Comparison of ENCODE assay signal across 32 mouse cellular contexts in genomic region chr15:12290330-12290729, GRCm38 (mm10). TPM values are rescaled to one million over a fixed set of nuclear protein-coding genes. Genes with fewer than 3 reads are reported as not detected.
DNase-seq lines count a peak whose midpoint lies in the region; ATAC-seq and TF ChIP-seq lines count a peak whose summit lies in the region.
"Had no signal": no experiment of that assay in that cellular context is flagged by ENCODE, and none has a peak within 500 bp of the region (broad histone marks: within the 10 kb centered on the region; RNA-seq: fewer than 3 reads in every experiment).

No protein-coding gene starts in this region.

- no peak overlapping the region for H3K4me2 ChIP-seq in liver, embryonic 11.5 days
- peak overlapping the region; percentile 13; the same call in 1 of the 2 replicates for H3K4me2 ChIP-seq in liver, embryonic 14.5 days (ENCODE audit: low read depth)
- H3K4me2 ChIP-seq: embryonic facial prominence, embryonic 13.5 days; forebrain, embryonic 13.5 days; heart, embryonic 11.5 days; hindbrain, embryonic 12.5 days; hindbrain, embryonic 15.5 days had no signal

- peak; percentile 85 for ATAC-seq in liver, embryonic 11.5 days (replicated peaks; ENCODE audit: low FRiP score)
- peak; percentile 76 for ATAC-seq in liver, embryonic 14.5 days (ENCODE audit: insufficient read depth)
- peak; percentile 26; the same call in 1 of the 2 replicates for ATAC-seq in megakaryocyte progenitor cell, adult 5-6 weeks (replicated peaks; ENCODE audit: poor library complexity)
- ATAC-seq: forebrain, embryonic 13.5 days; forebrain, embryonic 16.5 days; Patski had no signal

- no peaks in the 10 kb centered on the region for H3K36me3 ChIP-seq in liver, embryonic 11.5 days (ENCODE audit: control insufficient read depth, insufficient read depth, low read length)
- H3K36me3 ChIP-seq in liver, embryonic 14.5 days (replicated peaks; ENCODE audit: control insufficient read depth, insufficient read depth, low read depth) = no peaks in the 10 kb centered on the region
- H3K36me3 ChIP-seq: embryonic facial prominence, embryonic 10.5 days; embryonic facial prominence, embryonic 13.5 days; G1E; hindbrain, embryonic 12.5 days; hindbrain, embryonic 15.5 days had no signal

- WGBS in liver, embryonic 11.5 days = 62% methylated on average over 7 of the region's 7 CpGs
- 33% methylated on average over 7 of the region's 7 CpGs for WGBS in liver, embryonic 14.5 days (ENCODE audit: insufficient replicate concordance)

- DNase-seq in R1 (ENCODE audit: low read depth, low spot score) = peak; percentile 29
- DNase-seq in liver, embryonic 11.5 days (ENCODE audit: low spot score) = no peak
- DNase-seq in liver, embryonic 14.5 days (ENCODE audit: low read depth in 3 of 3, low spot score in 3 of 3) = peak in 1 of 3 experiments; percentile 24
- no peak for DNase-seq in T-cell, adult 2 months (ENCODE audit: low spot score)
- DNase-seq in urinary bladder, postnatal 25 days (ENCODE audit: low spot score) = no peak
- DNase-seq in ovary, adult 18-20 months (ENCODE audit: low spot score) = no peak
- DNase-seq: adrenal gland, adult 2 months; adrenal gland, postnatal 14 days; B cell, adult 2 months; cerebellum, adult 11 months; cerebellum, adult 8-10 months; cerebellum, postnatal 10 days; cerebellum, postnatal 36 days; embryo, embryonic 11 days; gastrocnemius, postnatal 10 days; gastrocnemius, postnatal 36 days; heart, adult 2 months had no signal

- H3K27me3 ChIP-seq in liver, embryonic 11.5 days (replicated peaks; ENCODE audit: control insufficient read depth, insufficient read depth, low read length) = no peaks in the 10 kb centered on the region
- no peaks in the 10 kb centered on the region; the same call in 1 of the 2 replicates for H3K27me3 ChIP-seq in liver, embryonic 14.5 days (ENCODE audit: control insufficient read depth, insufficient read depth, low read length)
- H3K27me3 ChIP-seq: CH12.LX; embryonic facial prominence, embryonic 13.5 days; forebrain, embryonic 13.5 days; hindbrain, embryonic 12.5 days; hindbrain, embryonic 15.5 days; Patski had no signal

- no peak overlapping the region for H3K9ac ChIP-seq in liver, embryonic 11.5 days (ENCODE audit: low read depth, low read length)
- no peak overlapping the region for H3K9ac ChIP-seq in liver, embryonic 14.5 days (replicated peaks)
- H3K9ac ChIP-seq: embryonic facial prominence, embryonic 13.5 days; forebrain, embryonic 13.5 days; hindbrain, embryonic 12.5 days; hindbrain, embryonic 15.5 days had no signal

- no peaks in the 10 kb centered on the region for H3K4me1 ChIP-seq in liver, embryonic 11.5 days (replicated peaks; ENCODE audit: control insufficient read depth, insufficient read depth, low read length)
- H3K4me1 ChIP-seq in liver, embryonic 14.5 days (replicated peaks; ENCODE audit: control insufficient read depth in 2 of 2, insufficient read depth in 2 of 2, low read length in 1 of 2) = peaks cover 0 to 5% of the 10 kb centered on the region in 2 experiments; a peak in 1 of 4 replicates
- H3K4me1 ChIP-seq: embryonic facial prominence, embryonic 10.5 days; embryonic facial prominence, embryonic 13.5 days; forebrain, embryonic 13.5 days; hindbrain, embryonic 12.5 days; hindbrain, embryonic 15.5 days had no signal

- TF ChIP-seq CTCF in liver, embryonic 14.5 days (IDR thresholded peaks at IDR 0.05; ENCODE audit: low read depth) = no peak

- TF ChIP-seq EP300 in liver, embryonic 14.5 days (IDR thresholded peaks at IDR 0.05; ENCODE audit: low read depth) = no peak

- H3K4me3 ChIP-seq in liver, embryonic 11.5 days (ENCODE audit: low read depth, low read length) = no peak overlapping the region
- no peak overlapping the region for H3K4me3 ChIP-seq in liver, embryonic 14.5 days (ENCODE audit: insufficient read depth in 1 of 2, low read depth in 2 of 2, low read length in 2 of 2)
- H3K4me3 ChIP-seq: embryonic facial prominence, embryonic 10.5 days; embryonic facial prominence, embryonic 13.5 days; erythroblast, embryonic 14.5 days; forebrain, embryonic 13.5 days; heart, adult 2 months; hindbrain, embryonic 12.5 days; hindbrain, embryonic 15.5 days had no signal

- H3K9me3 ChIP-seq in liver, embryonic 11.5 days (ENCODE audit: control insufficient read depth, low read length) = no peaks in the 10 kb centered on the region
- no peaks in the 10 kb centered on the region for H3K9me3 ChIP-seq in liver, embryonic 14.5 days (ENCODE audit: control insufficient read depth, low read length)
- H3K9me3 ChIP-seq: embryonic facial prominence, embryonic 10.5 days; embryonic facial prominence, embryonic 13.5 days; forebrain, embryonic 13.5 days; G1E; hindbrain, embryonic 12.5 days; hindbrain, embryonic 15.5 days had no signal

- H3K27ac ChIP-seq in liver, embryonic 11.5 days (ENCODE audit: low read depth, low read length) = no peak overlapping the region
- H3K27ac ChIP-seq in liver, embryonic 14.5 days = no peak overlapping the region
- H3K27ac ChIP-seq: embryonic facial prominence, embryonic 10.5 days; embryonic facial prominence, embryonic 13.5 days; forebrain, embryonic 13.5 days; heart, adult 2 months; hindbrain, embryonic 12.5 days; hindbrain, embryonic 15.5 days had no signal

RNA-seq across cellular contexts. Expression of gene Golph3, which starts 30.9 kb away (rescaled TPM):
- polyA plus RNA-seq in liver, embryonic 11.5 days (2014; fragmentation: Nextera tagmentation; extraction: Ambion mirVana) = 93.0 and 107 TPM in 2 replicates
- polyA plus RNA-seq in liver, embryonic 14.5 days (2012; rRNA removed) = 33.8 and 35.2 TPM in 2 replicates
- 58.4 and 60.9 TPM in 2 replicates for polyA plus RNA-seq in liver, embryonic 14.5 days (2014; fragmentation: Nextera tagmentation; extraction: Ambion mirVana)
- total RNA-seq in megakaryocyte progenitor cell, adult 5-6 weeks (2015) = 110 and 118 TPM in 2 replicates
- total RNA-seq in megakaryocyte progenitor cell, adult 5-6 weeks (2017) = 86.6 and 94.4 TPM in 2 replicates

RNA-seq across cellular contexts. Expression of gene 1810049J17Rik, which starts 31.4 kb away (rescaled TPM):
- polyA plus RNA-seq in liver, embryonic 11.5 days (2014; fragmentation: Nextera tagmentation; extraction: Ambion mirVana) = 0.58 and 1.3 TPM in 2 replicates
- polyA plus RNA-seq in liver, embryonic 14.5 days (2012; rRNA removed) = not detected in 2 replicates
- 2.3 and 3.1 TPM in 2 replicates for polyA plus RNA-seq in liver, embryonic 14.5 days (2014; fragmentation: Nextera tagmentation; extraction: Ambion mirVana)
- not detected in 2 replicates for total RNA-seq in megakaryocyte progenitor cell, adult 5-6 weeks (2015)
- total RNA-seq in megakaryocyte progenitor cell, adult 5-6 weeks (2017) = 0.58 TPM in 1 of 2 replicates, not detected in the other
- total RNA-seq: gastrocnemius, postnatal 10 days; gastrocnemius, postnatal 36 days; granulocyte monocyte progenitor cell, adult 5-6 weeks; heart, adult 2 months; hematopoietic stem cell, adult 5-6 weeks had no signal
- polyA plus RNA-seq: cortical plate, adult 2 months; embryonic facial prominence, embryonic 10.5 days; embryonic facial prominence, embryonic 13.5 days; erythroblast, embryonic 14.5 days; forebrain, embryonic 13.5 days; forebrain, embryonic 16.5 days; heart, adult 2 months; heart, embryonic 11.5 days had no signal

Comparison
In these comparisons a context has a peak if more than half of its experiments do, and no peak if none do; other contexts are left out.
1. ATAC-seq: peak in every context shown above with its lines; median percentile 85 in liver, embryonic 11.5 days; 76 in liver, embryonic 14.5 days; 26 in megakaryocyte progenitor cell, adult 5-6 weeks.